Mouse (Mus musculus): ENCODE results near the gene Arl1. TPM values are rescaled to one million over a fixed set of nuclear protein-coding genes. Genes with fewer than 3 reads are reported as not detected.
"Not testable (repeated sequence)": the region's sequence is repeated elsewhere in the genome, so short reads cannot be mapped to it uniquely, and the experiment has no call there.

Gene Arl1
- total RNA-seq, 2 experiments from 2014 or later, result 88.4 to 93.2 TPM

- no peak for DNase-seq
Observed at GRCm38 (mm10) chr10:88761524-88762212, 31.0 kb downstream of the Arl1 start.

- DNase-seq, result no peak
Observed at GRCm38 (mm10) chr10:88765431-88766142, 34.9 kb downstream of the Arl1 start.

GRCm38 (mm10) chr10:88768961-88769360 is 38.3 kb downstream of the Arl1 start:
- no peak for DNase-seq

GRCm38 (mm10) chr10:88769676-88770075 is 39.0 kb downstream of the Arl1 start:
- DNase-seq, result no peak

- not testable (repeated sequence) for DNase-seq
Observed at GRCm38 (mm10) chr10:88772965-88773364, 42.3 kb downstream of the Arl1 start.

- no peak for DNase-seq
Observed at GRCm38 (mm10) chr10:88776206-88776605, 45.5 kb downstream of the Arl1 start.

GRCm38 (mm10) chr10:88780716-88781115 is 50.1 kb downstream of the Arl1 start:
- DNase-seq, result no peak

- not testable (repeated sequence) for DNase-seq
Observed at GRCm38 (mm10) chr10:88783135-88783534, 52.5 kb downstream of the Arl1 start.

GRCm38 (mm10) chr10:88783941-88784340 is 53.3 kb downstream of the Arl1 start:
- no peak for DNase-seq

- no peak for DNase-seq
Observed at GRCm38 (mm10) chr10:88784513-88784931, 53.9 kb downstream of the Arl1 start.

GRCm38 (mm10) chr10:88793671-88794070 is 63.0 kb downstream of the Arl1 start:
- DNase-seq, result no peak

Other genes with a start within 250 kb of the Arl1 start
- gene Chpt1, start 226.8 kb upstream of the Arl1 start, total RNA-seq (2021), result 10 to 100 TPM; 37.6 to 44.9 TPM
- 1,000 to 10,000 TPM; 1,127 to 1,330 TPM for gene Mybpc1, start 125.7 kb upstream of the Arl1 start, total RNA-seq (2021)
- gene Spic, start 45.8 kb upstream of the Arl1 start, total RNA-seq (2021), result under 1 TPM in 1 of 2 experiments, not detected in 1; 0.27 TPM
- gene Utp20, start 95.9 kb downstream of the Arl1 start, total RNA-seq (2021), result 10 to 100 TPM; 10.8 to 14.8 TPM
- gene Slc5a8, start 155.1 kb downstream of the Arl1 start, total RNA-seq (2021), result not detected